Mouse (Mus musculus) stomach, embryonic 14.5 days (tissue): ENCODE results near the gene Scrg1. TPM values are rescaled to one million over a fixed set of nuclear protein-coding genes. Genes with fewer than 3 reads are reported as not detected.
A peak's percentile ranks its signal among the peaks of the same experiment; 100 is the strongest.

Experiments
- ATAC-seq: fragments of 200-750 bp; cut with Nextera tagmentation; 2 replicates; pipeline ENCODE4 v1.8.0; 2017; ENCODE audit warnings: low read depth, moderate TSS enrichment; ENCODE audit not compliant: insufficient number of reproducible peaks, insufficient read depth, low FRiP score
- H3K27ac ChIP-seq: fragments of 300-500 bp; sonication (generic); 2 replicates; pipeline ENCODE4 v1.5.1; 2014; ENCODE audit warnings: mild to moderate bottlenecking, low read length, moderate library complexity, mixed read lengths
- H3K27me3 ChIP-seq: fragments of 300-500 bp; sonication (generic); 2 replicates; pipeline ENCODE4 v1.6.1; 2014; ENCODE audit warnings: low read length, control low read depth, mixed read lengths; ENCODE audit not compliant: control insufficient read depth, insufficient read depth
- H3K36me3 ChIP-seq: fragments of 300-500 bp; sonication (generic); 2 replicates; pipeline ENCODE4 v1.6.1; 2014; ENCODE audit warnings: mild to moderate bottlenecking, control low read depth, low read length, moderate library complexity, mixed read lengths; ENCODE audit not compliant: control insufficient read depth, insufficient read depth
- H3K4me1 ChIP-seq: fragments of 300-500 bp; sonication (generic); 2 replicates; pipeline ENCODE4 v1.6.1; 2014; ENCODE audit warnings: low read length, control low read depth, mixed read lengths; ENCODE audit not compliant: control insufficient read depth, insufficient read depth
- H3K4me2 ChIP-seq: fragments of 300-500 bp; sonication (generic); replicated peaks from 2 replicates; pipeline ENCODE4 v1.6.1; 2014; ENCODE audit warnings: low read depth, low read length, control low read depth
- H3K4me3 ChIP-seq: fragments of 300-500 bp; sonication (generic); 2 replicates; pipeline ENCODE4 v1.5.1; 2014; ENCODE audit warnings: low read depth, low read length, control low read depth
- H3K9ac ChIP-seq: fragments of 300-500 bp; sonication (generic); replicated peaks from 2 replicates; pipeline ENCODE4 v1.6.1; 2014; ENCODE audit warnings: low read depth, mild to moderate bottlenecking, control low read depth, low read length, moderate library complexity, mixed read lengths
- H3K9me3 ChIP-seq: fragments of 300-500 bp; sonication (generic); 2 replicates; pipeline ENCODE4 v1.6.1; 2016; ENCODE audit warnings: low read depth, low read length, control low read depth; ENCODE audit not compliant: control insufficient read depth
- WGBS: fragments of 180-500 bp; shearing (Covaris S2); extraction: QIAGEN DNeasy Blood & Tissue Kit; methylation state at CpG from one replicate; pipeline ENCODE4 v1.1.7; 2014; 5-methylcytosine and 5-hydroxymethylcytosine counted together
- polyA plus RNA-seq: library from polyadenylated mRNA; unstranded; fragments of >200 nt; fragmentation: Nextera tagmentation; extraction: Ambion mirVana; gene quantifications from 2 replicates; pipeline ENCODE4 v1.2.1, GENCODE M21; 2014

Scrg1 gene
- polyA plus RNA-seq, 1 experiment from 2014 or later: 0.64 TPM

DNA sequence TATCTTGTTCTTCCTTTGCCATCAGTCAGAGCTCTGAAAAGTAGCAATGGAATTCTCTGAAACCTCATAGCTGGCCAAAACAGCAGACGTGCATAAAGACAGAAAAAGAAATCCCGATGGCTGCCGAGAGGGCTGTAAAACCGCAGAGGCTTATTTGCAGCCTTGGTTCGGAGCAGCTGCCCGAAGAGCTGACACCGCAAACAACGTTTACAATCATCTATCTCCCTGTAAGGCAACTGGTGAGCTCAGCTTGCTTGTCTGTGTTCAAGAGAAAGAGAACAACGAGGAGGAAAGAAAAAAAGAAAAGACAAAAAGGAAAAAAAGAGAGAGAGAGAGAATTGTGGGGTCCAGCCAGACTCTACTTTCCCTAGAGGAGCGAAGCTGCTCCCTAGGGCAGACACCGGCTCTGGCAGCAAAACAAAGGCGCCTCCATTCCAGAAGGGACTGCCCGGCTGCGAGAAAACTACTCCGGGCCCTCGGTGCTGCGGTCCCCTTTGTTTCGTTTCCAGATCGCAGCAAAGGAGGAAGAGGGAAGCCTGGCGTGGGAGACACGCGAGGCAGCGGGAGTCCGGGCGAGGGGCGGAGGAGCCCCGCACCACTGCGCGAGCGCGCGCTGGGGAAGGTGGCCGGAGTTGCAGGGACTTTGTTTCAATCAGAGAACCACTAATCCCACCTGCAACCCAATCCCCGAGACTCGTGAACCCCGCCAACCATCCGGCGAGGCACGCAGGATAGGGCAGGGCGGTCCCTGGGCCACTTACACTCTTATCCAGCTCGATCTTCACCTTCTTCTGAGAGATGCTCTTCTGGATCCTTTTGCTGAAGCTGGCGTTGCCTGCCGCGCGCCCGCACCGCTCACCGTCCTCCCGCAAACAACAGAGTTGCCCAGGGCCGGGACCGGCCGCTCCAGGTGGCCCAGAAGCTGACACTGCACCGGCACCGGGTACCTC is 31.0 kb downstream of the Scrg1 start:
- H3K9ac ChIP-seq: peak overlapping the region; percentile 92
- WGBS: under 1% methylated on average over 54 of the region's 54 CpGs
- peaks cover 3% of the 10 kb centered on the region; the same call in 1 of the 2 replicates for H3K36me3 ChIP-seq
- peak overlapping the region; percentile 94 for H3K27ac ChIP-seq
- no peaks in the 10 kb centered on the region for H3K27me3 ChIP-seq
- peak overlapping the region; percentile 66 for H3K4me2 ChIP-seq
- ATAC-seq: peak; percentile 21
- peaks cover 6% of the 10 kb centered on the region for H3K4me1 ChIP-seq
- no peaks in the 10 kb centered on the region for H3K9me3 ChIP-seq
- H3K4me3 ChIP-seq: peak overlapping the region; percentile 92

DNA sequence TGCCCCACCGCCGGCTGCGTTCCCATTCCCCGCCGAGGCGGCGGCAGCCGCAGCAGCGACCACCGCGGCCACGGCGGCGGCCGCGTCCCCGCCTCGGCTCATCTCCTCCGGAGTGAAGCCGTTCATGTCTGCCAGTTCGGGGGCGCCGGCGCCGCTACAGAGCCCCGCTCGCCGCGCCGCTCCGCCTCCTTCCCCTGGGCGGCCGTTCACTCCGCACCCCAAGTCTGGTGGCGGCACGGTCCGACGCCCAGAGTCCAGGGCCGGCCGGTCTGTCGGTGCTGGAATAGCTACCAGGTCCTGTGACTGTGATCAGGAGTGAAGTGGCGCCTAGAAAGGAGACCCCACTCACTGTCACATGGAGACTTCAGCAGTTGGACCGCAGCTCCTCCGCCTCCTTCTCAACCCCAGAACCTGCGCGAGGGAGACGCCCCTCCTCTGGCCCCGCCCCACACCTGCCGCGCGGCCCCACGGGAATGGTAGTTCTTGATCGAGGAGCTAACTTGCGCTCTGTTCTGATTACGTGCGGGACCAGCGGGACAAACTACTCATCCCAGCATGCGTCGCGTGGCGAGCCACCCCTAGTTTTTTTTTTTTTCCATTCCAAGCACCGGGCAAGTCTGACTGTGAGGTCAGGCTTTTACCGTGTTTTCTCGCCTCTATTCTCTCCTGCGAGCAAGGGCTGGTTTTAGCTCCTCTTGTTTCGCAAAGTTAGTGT is 31.9 kb downstream of the Scrg1 start, which contains the start of gene Sap30:
Sap30 (minus strand) TSS at position 420 of the 715 bp plus-strand sequence.
- Histone ChIP-seq H3K9me3 (no peaks in the 10 kb centered on the region), H3K27ac (peak within 1 kb of the TSS; percentile 94), H3K4me1 (peaks cover 6% of the 10 kb centered on the region), H3K4me2 (peak within 1 kb of the TSS; percentile 76), H3K4me3 (peak within 1 kb of the TSS; percentile 92), H3K27me3 (no peaks in the 10 kb centered on the region), H3K36me3 (peaks cover 3% of the 10 kb centered on the region; the same call in 1 of the 2 replicates), H3K9ac (peak within 1 kb of the TSS; percentile 92)
- WGBS: under 1% methylated on average over 64 of the region's 66 CpGs
- peak; percentile 97 for ATAC-seq

DNA sequence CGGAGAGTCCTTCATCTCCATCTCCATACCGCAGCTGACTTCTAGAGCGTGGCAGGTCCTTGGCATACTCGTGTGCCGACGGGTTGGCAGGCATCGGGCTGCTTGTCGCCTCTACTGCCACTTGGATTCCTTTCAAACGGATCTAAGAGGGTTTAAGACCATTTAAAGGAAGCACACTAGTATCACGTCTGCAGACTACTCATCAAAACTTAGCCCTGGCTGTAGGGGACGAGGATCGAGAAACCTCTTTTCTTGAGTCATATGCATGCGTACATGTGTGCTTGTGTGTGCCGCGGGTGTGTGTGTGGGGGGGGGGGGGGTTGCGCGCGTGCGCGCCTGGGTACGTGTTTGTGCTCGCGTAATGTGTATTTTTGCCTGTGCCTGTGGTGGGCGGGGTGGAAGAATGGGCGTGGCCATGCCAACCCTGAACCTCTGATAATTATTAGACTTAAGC is 32.6 kb downstream of the Scrg1 start:
- peak overlapping the region; percentile 76 for H3K4me2 ChIP-seq
- ATAC-seq: peak; percentile 38; the same call in 1 of the 2 replicates
- H3K27ac ChIP-seq: peak overlapping the region; percentile 90
- H3K9me3 ChIP-seq: no peaks in the 10 kb centered on the region
- H3K4me1 ChIP-seq: peaks cover 6% of the 10 kb centered on the region
- H3K36me3 ChIP-seq: 0 out of 2 replicates have a peak, but pooled peaks cover 3% of the 10 kb centered on the region
- H3K9ac ChIP-seq: peak overlapping the region; percentile 45
- WGBS: under 1% methylated on average over 25 of the region's 25 CpGs
- peak overlapping the region; percentile 92 for H3K4me3 ChIP-seq
- no peaks in the 10 kb centered on the region for H3K27me3 ChIP-seq

DNA sequence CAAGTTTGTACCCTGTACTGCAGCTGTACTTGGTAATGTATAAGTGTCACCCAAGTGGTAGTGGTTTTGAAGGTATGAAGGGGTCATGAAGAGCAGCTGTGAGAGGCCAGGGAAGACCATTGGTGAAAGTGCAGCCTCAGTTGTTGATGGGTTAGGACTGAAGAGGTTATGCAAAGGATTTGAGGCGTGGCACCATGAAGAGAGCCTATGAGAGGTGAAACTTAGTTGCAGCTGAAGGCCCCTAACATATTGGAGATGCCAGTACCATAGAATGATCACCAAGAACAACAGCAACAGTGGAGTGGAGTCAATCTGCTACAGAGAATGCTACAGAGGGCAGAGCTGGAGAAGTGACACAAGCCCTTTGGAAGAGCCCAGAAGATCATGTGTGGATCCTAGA is 33.6 kb downstream of the Scrg1 start:
- no peak for ATAC-seq
- Histone ChIP-seq H3K4me1 (peaks cover 6% of the 10 kb centered on the region), H3K4me2 (no peak overlapping the region), H3K27me3 (no peaks in the 10 kb centered on the region), H3K27ac (no peak overlapping the region), H3K9ac (no peak overlapping the region), H3K9me3 (no peaks in the 10 kb centered on the region), H3K36me3 (no peaks in the 10 kb centered on the region), H3K4me3 (no peak overlapping the region)
- 97% methylated on average over 1 of the region's 1 CpGs for WGBS

DNA sequence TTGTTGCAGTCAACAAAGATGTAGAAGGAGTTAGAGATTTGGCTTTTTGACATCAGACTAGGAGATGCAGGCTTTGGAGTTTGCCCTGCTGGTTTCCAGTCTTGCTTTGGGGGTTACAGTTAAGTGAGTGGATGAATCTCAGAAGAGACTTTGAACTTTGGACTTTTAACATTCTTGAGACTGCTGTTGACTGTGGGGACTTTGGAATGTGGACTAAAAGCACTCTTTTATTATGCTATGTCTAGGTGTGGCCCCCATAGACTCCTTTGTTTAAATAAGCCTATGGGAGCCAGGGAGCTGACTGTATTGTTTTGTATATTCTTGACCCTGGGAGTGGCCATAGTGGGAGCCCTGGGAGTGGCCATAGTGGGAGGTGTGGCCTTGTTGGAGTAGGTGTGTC is 34.2 kb downstream of the Scrg1 start:
- no peak overlapping the region for H3K27ac ChIP-seq
- no peaks in the 10 kb centered on the region for H3K36me3 ChIP-seq
- no peak overlapping the region for H3K9ac ChIP-seq
- no peak overlapping the region for H3K4me2 ChIP-seq
- H3K9me3 ChIP-seq: no peaks in the 10 kb centered on the region
- ATAC-seq: peak; percentile 19; the same call in 1 of the 2 replicates
- H3K4me3 ChIP-seq: no peak overlapping the region
- no peaks in the 10 kb centered on the region for H3K27me3 ChIP-seq
- peaks cover 6% of the 10 kb centered on the region for H3K4me1 ChIP-seq

DNA sequence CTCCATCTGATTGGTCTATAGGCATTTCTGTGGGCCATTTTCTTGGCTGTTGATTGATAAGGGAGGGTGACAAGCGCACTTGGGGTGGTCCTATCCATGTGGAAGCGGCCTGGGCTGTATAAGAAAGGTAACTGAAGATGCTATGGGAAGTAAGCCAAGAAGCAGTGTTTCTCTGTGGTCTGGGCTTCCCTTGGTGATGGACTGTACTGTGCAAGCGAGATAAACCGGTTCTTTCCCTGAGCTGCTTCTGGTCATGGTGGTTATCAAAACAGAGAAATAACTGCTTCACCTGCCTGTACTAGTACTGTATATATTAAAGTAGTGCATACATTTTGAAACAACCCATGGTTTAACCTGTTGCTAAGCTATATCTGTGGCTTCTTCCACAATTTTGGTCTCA is 36.1 kb downstream of the Scrg1 start:
- Histone ChIP-seq H3K4me2 (no peak overlapping the region), H3K9ac (no peak overlapping the region), H3K4me1 (no peaks in the 10 kb centered on the region), H3K4me3 (no peak overlapping the region), H3K36me3 (no peaks in the 10 kb centered on the region), H3K9me3 (no peaks in the 10 kb centered on the region), H3K27ac (no peak overlapping the region), H3K27me3 (no peaks in the 10 kb centered on the region)
- ATAC-seq: no peak
- 93% methylated on average over 4 of the region's 4 CpGs for WGBS

DNA sequence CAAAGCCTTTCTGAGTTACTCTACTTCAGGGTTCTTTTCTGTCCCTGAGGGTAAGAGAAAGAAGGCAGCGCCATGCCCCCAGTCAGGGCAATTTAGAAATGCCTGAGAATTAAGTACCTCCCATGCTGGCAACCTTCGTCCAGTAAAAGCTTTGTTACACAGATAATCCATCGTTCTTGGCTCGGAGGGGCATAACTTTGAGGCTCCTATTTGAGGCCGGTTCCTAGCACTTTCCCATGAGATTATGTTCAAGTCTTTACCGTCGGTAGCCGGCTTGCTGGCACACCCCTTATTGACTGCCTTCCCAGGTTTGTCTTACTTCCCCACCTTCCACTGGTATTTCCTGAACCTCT is 42.7 kb downstream of the Scrg1 start:
- no peak; the same call in 1 of the 2 replicates for ATAC-seq
- no peak overlapping the region for H3K27ac ChIP-seq

DNA sequence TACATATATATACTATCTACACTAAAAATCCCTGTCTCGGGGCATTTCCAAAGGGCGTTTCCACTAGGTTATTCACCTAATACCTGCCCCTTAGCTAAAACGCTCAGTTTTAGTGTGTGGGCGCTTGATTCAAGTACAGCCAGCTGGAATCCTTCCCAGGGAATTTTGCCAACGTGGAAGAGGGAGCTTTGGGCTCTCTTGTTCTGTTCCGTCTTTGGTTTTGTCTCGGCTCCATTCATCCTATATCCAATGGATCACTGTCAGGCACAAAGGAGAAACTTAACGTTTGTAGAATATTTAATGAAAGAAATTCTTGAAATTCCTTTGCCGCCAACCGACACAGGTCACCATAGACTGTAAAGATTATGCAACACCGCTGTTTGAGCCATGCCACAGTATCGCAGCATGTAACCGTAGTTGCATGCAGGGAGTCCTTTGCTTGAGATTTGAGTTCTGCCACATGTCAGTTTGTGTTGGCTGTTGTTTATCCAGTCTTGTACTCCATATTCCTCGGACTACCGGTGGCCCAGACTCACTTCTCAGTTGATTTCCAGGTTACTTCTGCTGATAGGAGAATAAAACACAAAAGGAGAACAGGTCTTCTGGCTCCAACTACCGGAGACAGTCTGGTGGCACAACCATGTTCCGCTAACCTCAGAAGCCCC is 43.3 kb downstream of the Scrg1 start:
- Histone ChIP-seq H3K27me3 (no peaks in the 10 kb centered on the region), H3K9ac (no peak overlapping the region), H3K27ac (no peak overlapping the region), H3K36me3 (no peaks in the 10 kb centered on the region), H3K4me1 (peaks cover 5% of the 10 kb centered on the region; the same call in 1 of the 2 replicates), H3K4me3 (no peak overlapping the region), H3K4me2 (peak overlapping the region; percentile 15), H3K9me3 (no peaks in the 10 kb centered on the region)
- ATAC-seq: peak; percentile 72; the same call in 1 of the 2 replicates
- 31% methylated on average over 17 of the region's 17 CpGs for WGBS

More for the DNA sequence above, 42.7 kb downstream of the Scrg1 start:
- no peak overlapping the region for H3K9ac ChIP-seq
- H3K4me1 ChIP-seq: peaks cover 5% of the 10 kb centered on the region; the same call in 1 of the 2 replicates
- H3K9me3 ChIP-seq: no peaks in the 10 kb centered on the region
- H3K27me3 ChIP-seq: no peaks in the 10 kb centered on the region
- no peak overlapping the region for H3K4me3 ChIP-seq
- H3K36me3 ChIP-seq: no peaks in the 10 kb centered on the region
- H3K4me2 ChIP-seq: peak overlapping the region; percentile 15; the same call in 1 of the 2 replicates
- 45% methylated on average over 8 of the region's 8 CpGs for WGBS
